Mouse (Mus musculus) CD4-positive naive resting alpha-beta T cell, adult 57 days (primary cell): ENCODE results near the gene Mag. TPM values are rescaled to one million over a fixed set of nuclear protein-coding genes. Genes with fewer than 3 reads are reported as not detected.

ENCODE experiments used
- total RNA-seq: library from RNA; stranded (reverse); gene quantifications from one replicate; pipeline ENCODE4 v1.2.4, GENCODE M21; 2023

Mag gene
- total RNA-seq, result not detected

DNA sequence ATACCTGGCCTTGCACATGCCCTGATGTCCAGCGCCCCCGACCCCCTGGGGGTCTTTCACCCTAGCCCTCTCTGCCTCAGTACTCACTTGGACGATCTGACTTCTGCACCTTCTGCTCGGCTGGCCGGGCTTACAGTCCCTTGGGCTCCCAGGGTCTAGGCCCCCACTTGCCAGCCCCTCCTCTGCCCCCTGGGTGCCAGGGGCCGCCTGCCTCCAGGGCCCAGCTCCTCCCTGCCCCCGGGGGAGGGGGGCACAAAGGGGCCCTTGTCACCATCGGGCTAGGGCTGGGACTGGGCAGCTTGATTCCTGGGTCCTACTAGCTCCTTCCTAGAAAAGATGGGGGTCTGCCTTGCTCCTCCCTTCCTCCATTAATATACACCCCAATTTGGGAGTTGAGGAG, at the start of gene Mag:
Mag (minus strand) TSS at position 142 of the 400 bp plus-strand sequence.

DNA sequence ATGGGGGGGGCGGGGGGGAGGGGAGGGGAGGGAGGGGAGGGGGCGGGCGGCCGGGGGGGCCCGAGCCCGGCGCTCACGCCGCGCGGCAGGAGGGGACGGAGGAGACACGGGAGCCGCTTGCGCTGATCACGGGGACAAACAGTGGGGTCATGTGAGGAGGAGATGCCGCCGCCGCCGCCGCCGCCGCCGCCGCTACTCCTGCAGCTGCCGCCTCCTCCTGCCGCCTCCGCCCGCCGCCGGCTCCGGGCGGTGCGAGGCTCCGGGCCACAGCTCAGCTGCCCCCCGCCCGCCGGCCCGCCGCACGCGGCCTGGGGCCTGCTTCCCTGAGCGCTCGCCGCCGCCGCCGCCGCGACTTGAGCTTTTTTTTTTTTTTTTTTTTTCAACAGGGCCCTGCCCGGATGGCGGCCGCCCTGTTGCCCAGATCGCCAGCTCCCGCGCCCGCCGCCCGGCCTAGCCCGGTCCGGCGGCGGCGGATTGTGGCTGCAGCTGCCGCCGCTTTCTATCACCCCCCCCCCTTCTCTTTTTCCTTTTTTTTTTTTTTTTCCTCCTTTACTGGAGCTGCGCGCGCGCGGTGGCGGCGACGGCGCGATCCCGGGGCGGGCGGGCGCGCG, 42.2 kb upstream of the Mag start, which contains the start of gene Usf2:
Usf2 (minus strand) TSS at position 48 of the 611 bp plus-strand sequence.

DNA sequence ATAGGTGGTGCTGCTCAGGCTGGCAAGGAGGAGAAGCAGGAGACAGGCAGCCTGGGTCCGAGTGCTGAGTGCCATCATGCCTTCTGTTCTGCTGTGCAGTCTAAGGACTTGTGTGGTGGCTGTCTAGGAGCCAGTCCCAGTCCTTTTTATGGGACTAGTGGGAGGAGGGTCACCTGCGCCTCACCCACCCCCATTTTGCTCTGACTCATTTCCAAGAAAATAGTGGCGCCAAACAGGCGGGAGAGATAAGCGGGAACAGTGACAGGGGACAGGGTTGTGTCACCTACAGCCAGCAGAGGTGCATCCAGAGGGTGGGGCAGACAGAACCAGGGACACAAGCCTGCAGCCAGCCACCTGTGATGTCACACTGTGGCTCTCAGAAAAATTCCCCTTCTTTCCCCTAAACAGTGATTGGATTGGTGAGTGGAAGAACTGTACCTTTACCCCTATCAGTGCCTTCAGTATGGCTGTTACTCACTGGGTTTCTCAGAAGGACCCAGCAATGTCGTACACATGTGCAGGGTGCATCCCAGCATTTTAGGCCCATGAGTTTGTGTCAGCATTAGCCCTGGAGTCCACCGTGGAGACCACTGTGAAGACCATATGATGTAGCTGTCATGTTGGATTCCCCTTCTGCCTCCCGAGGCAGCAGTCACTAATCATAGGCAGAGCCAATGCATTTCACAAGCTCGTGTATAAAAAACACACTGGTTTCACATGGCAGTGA, 29.4 kb upstream of the Mag start, which contains the start of gene Hamp:
Hamp (minus strand) TSS at position 124 of the 727 bp plus-strand sequence.

GRCm38 (mm10) chr7:30924581-30924980, 9.9 kb upstream of the Mag start, which contains the start of gene Hamp2:
Gene Hamp2, minus strand, starts transcription at chr7:30924681.

DNA sequence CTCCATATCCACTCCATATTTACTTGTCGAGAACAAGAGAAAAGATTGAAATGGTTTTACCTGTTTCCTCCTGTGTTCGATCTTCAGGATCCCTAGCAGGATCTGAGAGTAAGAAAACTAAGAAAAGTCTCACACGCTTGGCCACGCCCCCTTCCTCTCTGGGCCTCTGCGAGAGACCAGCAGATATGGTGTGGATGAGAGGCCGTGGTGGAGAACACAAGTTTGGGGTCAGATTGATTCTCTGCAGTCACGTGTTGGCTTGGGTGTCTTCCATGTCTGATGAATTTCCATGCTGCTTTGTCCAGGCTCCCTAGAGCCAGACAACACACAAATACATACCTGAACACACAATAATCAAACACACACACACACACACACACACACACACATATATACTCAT, 34.5 kb downstream of the Mag start, which contains the start of gene Cd22:
Cd22 (minus strand) TSS at position 167 of the 400 bp plus-strand sequence.

DNA sequence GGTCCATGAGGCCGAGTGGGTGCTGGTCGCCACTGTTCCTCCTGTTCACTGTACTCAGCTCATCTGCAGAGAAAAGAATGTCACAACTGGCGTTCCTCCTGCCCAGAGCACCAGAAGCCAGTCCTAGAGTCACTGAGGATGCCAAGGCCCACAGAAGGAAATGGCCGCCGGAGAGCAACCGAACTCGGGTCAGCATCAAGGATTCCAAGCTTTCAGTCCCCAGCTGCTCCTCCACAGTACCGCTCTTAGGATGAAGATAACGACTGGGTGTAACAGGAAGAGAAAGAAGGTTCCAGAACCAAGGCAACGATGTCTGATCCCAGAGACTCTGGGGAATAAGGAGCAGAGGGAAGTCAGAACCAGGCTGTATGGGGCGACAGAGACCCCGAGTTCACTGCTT, 53.2 kb downstream of the Mag start, which contains the start of gene Ffar1:
Ffar1 (minus strand) TSS at position 101 of the 400 bp plus-strand sequence.

DNA sequence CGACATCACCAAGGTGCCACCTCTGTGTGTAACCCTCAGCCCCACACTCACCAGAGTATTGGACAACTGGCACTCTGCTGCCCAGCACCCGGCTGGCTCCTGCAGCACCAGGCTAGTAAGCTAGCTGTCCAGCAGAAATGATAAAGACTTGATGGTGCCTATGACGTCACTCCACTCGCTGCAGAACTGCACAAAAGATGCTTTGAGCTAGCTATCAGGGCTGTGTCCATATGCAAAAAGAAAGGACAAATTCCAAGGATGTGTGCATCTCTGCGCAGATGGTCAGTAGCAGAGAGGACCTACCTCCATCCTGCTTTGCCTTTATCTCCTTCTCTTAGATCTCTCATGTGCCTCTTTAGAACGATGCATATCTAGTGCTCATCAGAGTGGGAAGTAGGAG, 58.6 kb downstream of the Mag start, which contains the start of gene Ffar3:
Ffar3 (minus strand) TSS at position 101 of the 400 bp plus-strand sequence.

Other genes starting within 250 kb of the Mag start
- gene Haus5, start 249.9 kb downstream of the Mag start, total RNA-seq, result 22.8 TPM
- not detected for gene Pmis2, start 243.3 kb downstream of the Mag start, total RNA-seq
- gene 2200002J24Rik, start 215.9 kb downstream of the Mag start, total RNA-seq, result not detected
- not detected for gene Atp4a, start 202.7 kb downstream of the Mag start, total RNA-seq
- gene Tmem147, start 185.3 kb downstream of the Mag start, total RNA-seq, result 41.1 TPM
- not detected for gene Gapdhs, start 171.2 kb downstream of the Mag start, total RNA-seq
- gene Sbsn, start 163.4 kb downstream of the Mag start, total RNA-seq, result 4.5 TPM
- gene Dmkn, start 151.1 kb downstream of the Mag start, total RNA-seq, result not detected
- not detected for gene Krtdap, start 127.0 kb downstream of the Mag start, total RNA-seq
- gene Ffar2, start 91.1 kb downstream of the Mag start, total RNA-seq, result 0.86 TPM
- not detected for gene Ffar3, start 58.7 kb downstream of the Mag start, total RNA-seq
- gene Ffar1, start 53.3 kb downstream of the Mag start, total RNA-seq, result 0.30 TPM
- gene Cd22, start 34.5 kb downstream of the Mag start, total RNA-seq, result 33.5 TPM
- not detected for gene Hamp2, start 9.8 kb upstream of the Mag start, total RNA-seq
- not detected for gene Hamp, start 29.2 kb upstream of the Mag start, total RNA-seq
- gene Usf2, start 41.9 kb upstream of the Mag start, total RNA-seq, result 168 TPM
- 2.9 TPM for gene Lsr, start 58.6 kb upstream of the Mag start, total RNA-seq
- not detected for gene Fam187b, start 58.9 kb upstream of the Mag start, total RNA-seq
- 934 TPM for gene Fxyd5, start 127.6 kb upstream of the Mag start, total RNA-seq
- gene Fxyd7, start 136.6 kb upstream of the Mag start, total RNA-seq, result not detected
- not detected for gene Fxyd1, start 142.3 kb upstream of the Mag start, total RNA-seq
- 0.27 TPM for gene Lgi4, start 144.5 kb upstream of the Mag start, total RNA-seq
- gene Fxyd3, start 161.8 kb upstream of the Mag start, total RNA-seq, result 1.3 TPM
- gene Hpn, start 200.4 kb upstream of the Mag start, total RNA-seq, result 1.9 TPM
- gene Scn1b, start 212.1 kb upstream of the Mag start, total RNA-seq, result 1.1 TPM
- gene Gramd1a, start 241.0 kb upstream of the Mag start, total RNA-seq, result 886 TPM